Mouse (Mus musculus) kidney, adult 18-20 months (tissue): ENCODE results near the gene Id1.

Source experiments
- DNase-seq: peaks from one replicate; pipeline ENCODE4 v3.0.0; 2021

Id1 gene

GRCm38 (mm10) chr2:152736090-152736601, at the start of gene Id1:
Gene Id1 (plus strand): TSS chr2:152736251.
- DNase-seq, result peak; percentile 95

- DNase-seq, result no peak
Measured at GRCm38 (mm10) chr2:152686399-152686798, 49.7 kb upstream of the Id1 start.

GRCm38 (mm10) chr2:152686806-152687267, 49.2 kb upstream of the Id1 start, which contains the start of gene Mcts2:
Gene Mcts2 (plus strand): TSS chr2:152687035.
- peak; percentile 91 for DNase-seq

- DNase-seq, result peak; percentile 47
Measured at GRCm38 (mm10) chr2:152691564-152692217, 44.4 kb upstream of the Id1 start.

GRCm38 (mm10) chr2:152693233-152693632, 42.8 kb upstream of the Id1 start:
- peak; percentile 77 for DNase-seq

GRCm38 (mm10) chr2:152693735-152694134, 42.3 kb upstream of the Id1 start:
- DNase-seq, result no peak

GRCm38 (mm10) chr2:152694708-152695107, 41.3 kb upstream of the Id1 start:
- peak; percentile 13 for DNase-seq

GRCm38 (mm10) chr2:152696016-152696415, 40.0 kb upstream of the Id1 start:
- DNase-seq, result no peak

GRCm38 (mm10) chr2:152696476-152697164, 39.4 kb upstream of the Id1 start:
- peak; percentile 96 for DNase-seq

- no peak for DNase-seq
Measured at GRCm38 (mm10) chr2:152700138-152700537, 35.9 kb upstream of the Id1 start.

GRCm38 (mm10) chr2:152700725-152701124, 35.3 kb upstream of the Id1 start:
- DNase-seq, result no peak

- no peak for DNase-seq
Measured at GRCm38 (mm10) chr2:152703596-152704255, 32.3 kb upstream of the Id1 start.

GRCm38 (mm10) chr2:152704256-152704605, 31.8 kb upstream of the Id1 start:
- no peak for DNase-seq

GRCm38 (mm10) chr2:152704811-152705370, 31.2 kb upstream of the Id1 start:
- no peak for DNase-seq

GRCm38 (mm10) chr2:152705993-152706571, 30.0 kb upstream of the Id1 start:
- peak; percentile 69 for DNase-seq

- DNase-seq, result no peak
Measured at GRCm38 (mm10) chr2:152707186-152707585, 28.9 kb upstream of the Id1 start.

- peak; percentile 94 for DNase-seq
Measured at GRCm38 (mm10) chr2:152707627-152708026, 28.4 kb upstream of the Id1 start.

- DNase-seq, result no peak
Measured at GRCm38 (mm10) chr2:152709066-152709465, 27.0 kb upstream of the Id1 start.

- DNase-seq, result no peak
Measured at GRCm38 (mm10) chr2:152716241-152716772, 19.7 kb upstream of the Id1 start.

- no peak for DNase-seq
Measured at GRCm38 (mm10) chr2:152717652-152718051, 18.4 kb upstream of the Id1 start.

- DNase-seq, result no peak
Measured at GRCm38 (mm10) chr2:152718076-152718475, 18.0 kb upstream of the Id1 start.

- peak; percentile 56 for DNase-seq
Measured at GRCm38 (mm10) chr2:152723651-152724331, 12.3 kb upstream of the Id1 start.
